Mouse (Mus musculus) Patski (cell line): ENCODE results near the gene Abhd14a. TPM values are rescaled to one million over a fixed set of nuclear protein-coding genes. Genes with fewer than 3 reads are reported as not detected.

Source experiments
- ATAC-seq: fragments of 100-300 bp; one replicate; pipeline ENCODE4 v1.8.0; 2021
- CTCF ChIA-PET: fragments of 350-600 bp; sonication (Branson Sonifier 250); formaldehyde crosslinking; loops from one replicate; lab custom pipeline; 2022; ENCODE audit warnings: inconsistent platforms; lab: Charles Lee
- POLR2A ChIA-PET: fragments of 350-600 bp; sonication (Branson Sonifier 250); formaldehyde crosslinking; loops from one replicate; lab custom pipeline; 2022; ENCODE audit warnings: antibody characterized with exemption, inconsistent platforms; lab: Charles Lee
- DNase-seq: peaks from one replicate; pipeline ENCODE4 v3.0.0-alpha.2; 2011; ENCODE audit warnings: low read depth, low spot score
- H3K27me3 ChIP-seq: fragments of 371-371 bp; one replicate; pipeline ENCODE4 v1.5.1; 2021
- CTCF ChIP-seq: fragments of 100-300 bp; IDR thresholded peaks from one replicate; pipeline ENCODE4 v1.5.1; 2021
- in situ Hi-C: fragments of 300-500 bp; cut with MboI; formaldehyde crosslinking; loops from 3 replicates; pipeline ENCODE4 v1.11.1; 2018; ENCODE audit warnings: low pct_unique_long_range_greater_than_20kb, mixed read lengths
- polyA plus RNA-seq: library from polyadenylated mRNA; unstranded; gene quantifications from one replicate; pipeline ENCODE4 v1.2.3, GENCODE M21; 2021

Gene Abhd14a
- polyA plus RNA-seq, 1 experiment from 2014 or later = 25.2 TPM

DNA sequence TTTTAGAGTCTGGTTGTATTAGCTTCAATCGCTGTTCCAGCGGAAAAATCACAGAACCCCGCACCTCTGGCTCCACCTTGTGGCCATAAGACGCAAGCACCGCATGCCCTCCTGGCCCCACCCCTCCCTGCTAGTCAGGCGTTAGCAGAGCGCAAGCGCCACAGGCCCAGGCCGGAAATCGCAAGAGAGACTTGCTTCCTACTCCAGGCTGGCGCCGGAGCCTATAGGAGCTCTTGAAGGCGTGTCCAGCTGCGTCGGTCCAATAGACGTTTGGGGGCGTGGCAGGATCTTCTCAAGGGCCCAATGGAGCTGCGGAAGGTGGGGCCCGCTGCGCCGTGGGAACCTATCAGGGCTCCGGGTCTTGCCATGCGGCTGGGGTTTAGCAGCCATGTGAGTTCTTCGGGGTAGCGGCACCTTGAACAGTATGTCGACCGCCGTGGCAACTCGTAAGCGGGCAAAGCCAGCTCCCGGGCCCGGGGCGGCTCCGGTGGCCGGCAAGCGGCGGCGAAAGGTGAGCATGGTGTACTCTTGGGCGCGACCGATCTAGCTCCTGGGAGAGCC, 29.5 kb upstream of the Abhd14a start, which contains the start of gene Parp3:
TSS of gene Parp3 (minus strand) at position 26 of the 561 bp plus-strand sequence.
- in situ Hi-C loops = loop anchor here (5.0 kb wide), 2 partner anchors 40 to 105 kb away; partner anchors contain the start of gene Acy1
- no peak for TF ChIP-seq CTCF
- ATAC-seq (peak; percentile 91), DNase-seq (no peak)
- H3K27me3 ChIP-seq = no peaks in the 10 kb centered on the region
- ChIA-PET CTCF (interaction anchor here (0.6 to 3.7 kb wide), 27 partner anchors 14 to 305 kb away, joined by 3 to 33 read pairs (median 4); partner anchors contain the start of genes Abhd14a, Acy1 and Rpl29), POLR2A (interaction anchor here (0.7 to 2.0 kb wide), 6 partner anchors 23 to 312 kb away, joined by 3 to 12 read pairs (median 4); partner anchors contain the start of genes Pcbp4 and Rad54l2)

- ATAC-seq (peak; percentile 70), DNase-seq (peak; percentile 92)
- ChIA-PET POLR2A (interaction anchor here (0.7 to 2.0 kb wide), 6 partner anchors 22 to 313 kb away, joined by 3 to 12 read pairs (median 4); partner anchors contain the start of genes Pcbp4 and Rad54l2), CTCF (interaction anchor here (0.7 to 3.7 kb wide), 25 partner anchors 14 to 304 kb away, joined by 3 to 33 read pairs (median 4); partner anchors contain the start of genes Abhd14a, Acy1 and Rpl29)
- TF ChIP-seq CTCF = no peak
- no peaks in the 10 kb centered on the region for H3K27me3 ChIP-seq
- in situ Hi-C loops = loop anchor here (5.0 kb wide), 2 partner anchors 39 to 104 kb away; partner anchors contain the start of gene Acy1
These were observed 28.8 kb upstream of the Abhd14a start for GRCm38 (mm10) chr9:106476002-106476923.

DNA sequence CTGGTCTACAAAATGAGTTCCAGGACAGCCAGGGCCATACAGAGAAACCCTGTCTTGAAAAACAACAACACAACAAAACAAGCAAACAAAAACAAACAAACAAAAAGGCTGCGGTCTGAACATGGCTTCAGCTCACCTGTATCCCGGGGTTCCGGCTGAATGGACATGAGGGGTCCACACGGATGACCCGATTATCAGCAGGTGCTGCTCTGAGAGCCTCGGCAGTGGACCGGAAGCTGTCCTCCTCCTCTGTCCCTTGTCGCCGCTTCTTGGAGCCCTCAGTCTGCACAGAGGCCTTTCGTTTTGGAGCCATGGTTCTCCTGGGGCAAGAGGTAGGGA, 28.2 kb upstream of the Abhd14a start, which contains the start of gene Rrp9:
TSS of gene Rrp9 (plus strand) at position 301 of the 339 bp plus-strand sequence.
- no peak for DNase-seq
- in situ Hi-C loops = loop anchor here (5.0 kb wide), 2 partner anchors 38 to 103 kb away; partner anchors contain the start of gene Acy1
- TF ChIP-seq CTCF = no peak
- ChIA-PET CTCF (interaction anchor here (0.9 to 3.7 kb wide), 10 partner anchors 18 to 270 kb away, joined by 3 to 33 read pairs (median 5); partner anchors contain the start of genes Abhd14a and Rpl29), POLR2A (interaction anchor here (1.1 to 2.0 kb wide), 4 partner anchors 22 to 314 kb away, joined by 3 to 12 read pairs (median 5); partner anchors contain the start of genes Pcbp4 and Rad54l2)
- H3K27me3 ChIP-seq = no peaks in the 10 kb centered on the region
- no peak for ATAC-seq

GRCm38 (mm10) chr9:106475046-106475445, 27.6 kb upstream of the Abhd14a start:
- CTCF ChIA-PET = interaction anchor here (0.9 to 3.7 kb wide), 3 partner anchors 26 to 46 kb away, joined by 3 to 33 read pairs (median 31); partner anchors contain the start of genes Abhd14a and Rpl29
- in situ Hi-C loops = loop anchor here (5.0 kb wide), 2 partner anchors 38 to 103 kb away; partner anchors contain the start of gene Acy1
- DNase-seq (no peak), ATAC-seq (no peak)
- POLR2A ChIA-PET = interaction anchor here (1.5 to 2.0 kb wide), 3 partner anchors 24 to 45 kb away, joined by 4 to 12 read pairs (median 6); partner anchors contain the start of gene Acy1
- no peaks in the 10 kb centered on the region for H3K27me3 ChIP-seq
- no peak for TF ChIP-seq CTCF

DNA sequence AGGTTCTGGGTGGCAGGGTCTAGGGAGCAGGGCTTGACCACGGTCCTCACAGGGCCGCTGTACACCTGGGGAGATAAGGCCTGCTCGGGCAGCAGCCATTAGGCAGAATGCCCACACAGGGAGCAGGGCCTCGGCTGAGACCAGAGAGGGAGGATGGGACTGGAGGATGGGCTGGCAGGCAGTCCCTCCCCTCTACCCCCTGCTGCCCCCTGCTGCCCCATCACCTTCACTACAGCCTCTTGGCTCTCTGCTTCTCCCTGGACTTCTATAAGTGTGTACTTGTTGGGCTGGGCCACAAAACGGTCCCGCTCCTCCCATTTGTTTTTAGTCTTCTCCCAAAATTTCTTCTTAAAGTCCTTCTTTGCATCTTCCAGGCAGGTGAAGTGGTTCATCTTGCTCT, 27.0 kb upstream of the Abhd14a start:
- ChIA-PET CTCF (interaction anchor here (0.8 to 3.7 kb wide), 7 partner anchors 21 to 53 kb away, joined by 3 to 33 read pairs (median 4); partner anchors contain the start of genes Abhd14a, Pcbp4 and Rpl29), POLR2A (interaction anchor here (1.1 to 1.6 kb wide), 4 partner anchors 14 to 36 kb away, joined by 3 to 6 read pairs (median 4); partner anchors contain the start of gene Acy1)
- in situ Hi-C loops = no loop called here
- H3K27me3 ChIP-seq = no peaks in the 10 kb centered on the region
- DNase-seq (no peak), ATAC-seq (peak; percentile 5)
- TF ChIP-seq CTCF = no peak

GRCm38 (mm10) chr9:106473753-106474105, 26.3 kb upstream of the Abhd14a start:
- no peaks in the 10 kb centered on the region for H3K27me3 ChIP-seq
- CTCF ChIA-PET = interaction anchor here (0.8 to 1.4 kb wide), 6 partner anchors 20 to 53 kb away, joined by 3 to 7 read pairs (median 4); partner anchors contain the start of genes Abhd14a, Pcbp4 and Rpl29
- in situ Hi-C loops = no loop called here
- no peak for DNase-seq
- TF ChIP-seq CTCF = no peak
- no peak for ATAC-seq
- POLR2A ChIA-PET = interaction anchor here (1.1 to 1.6 kb wide), 4 partner anchors 13 to 35 kb away, joined by 3 to 6 read pairs (median 4); partner anchors contain the start of gene Acy1

GRCm38 (mm10) chr9:106473081-106473752, 25.7 kb upstream of the Abhd14a start:
- TF ChIP-seq CTCF = no peak
- no peaks in the 10 kb centered on the region for H3K27me3 ChIP-seq
- DNase-seq (no peak), ATAC-seq (no peak)
- CTCF ChIA-PET = interaction anchor here (0.8 to 1.4 kb wide), 4 partner anchors 20 to 52 kb away, joined by 3 to 6 read pairs (median 4); partner anchors contain the start of genes Pcbp4 and Rpl29
- in situ Hi-C loops = no loop called here
- POLR2A ChIA-PET = interaction anchor here (1.1 kb wide), 2 partner anchors 13 to 32 kb away, joined by 3 read pairs; no protein-coding TSS in a partner anchor

GRCm38 (mm10) chr9:106472321-106472720, 24.8 kb upstream of the Abhd14a start:
- in situ Hi-C loops = no loop called here
- CTCF ChIA-PET = no interaction called here
- no peak for ATAC-seq
- no peak for TF ChIP-seq CTCF
- POLR2A ChIA-PET = no interaction called here
- no peak for DNase-seq
- H3K27me3 ChIP-seq = no peaks in the 10 kb centered on the region

- TF ChIP-seq CTCF = no peak
- no peak for ATAC-seq
- POLR2A ChIA-PET = no interaction called here
- no peaks in the 10 kb centered on the region for H3K27me3 ChIP-seq
- CTCF ChIA-PET = interaction anchor here (1.4 kb wide), 1 partner anchor 14 kb away, joined by 3 read pairs; no protein-coding TSS in a partner anchor
- in situ Hi-C loops = no loop called here
- DNase-seq = no peak
These were observed 24.4 kb upstream of the Abhd14a start for GRCm38 (mm10) chr9:106471892-106472291.
